Mouse (Mus musculus) E14TG2a.4 (cell line): ENCODE results near the gene Zfp36l2.
"Not testable (repeated sequence)": the region's sequence is repeated elsewhere in the genome, so short reads cannot be mapped to it uniquely, and the experiment has no call there.

Experiments
- H3K27me3 ChIP-seq: 2 replicates; pipeline ENCODE4 v1.6.1; 2014; ENCODE audit warnings: low read length, control low read depth; ENCODE audit not compliant: insufficient read depth
- H3K36me3 ChIP-seq: 2 replicates; pipeline ENCODE4 v1.6.1; 2014; ENCODE audit warnings: low read length, control low read depth; ENCODE audit not compliant: insufficient read depth
- H3K4me1 ChIP-seq: replicated peaks from 2 replicates; pipeline ENCODE4 v1.6.1; 2014; ENCODE audit warnings: low read depth, low read length, control low read depth
- H3K4me3 ChIP-seq: replicated peaks from 2 replicates; pipeline ENCODE4 v1.5.1; 2014; ENCODE audit warnings: mild to moderate bottlenecking, low read length
- H3K9me3 ChIP-seq: 2 replicates; pipeline ENCODE4 v1.6.1; 2014; ENCODE audit warnings: low read length, control low read depth
- CTCF ChIP-seq: conservative IDR thresholded peaks from 2 replicates; pipeline ENCODE4 v1.5.1; 2014; ENCODE audit warnings: low read length
- NANOG ChIP-seq: IDR thresholded peaks from 2 replicates; pipeline ENCODE4 v1.6.1; 2014; ENCODE audit warnings: borderline replicate concordance, low read length, mixed read lengths
- POU5F1 ChIP-seq: IDR thresholded peaks from 2 replicates; pipeline ENCODE4 v1.6.1; 2014; ENCODE audit warnings: low read length, borderline replicate concordance

Zfp36l2 gene

GRCm38 (mm10) chr17:84189127-84189854, 1.5 kb upstream of the Zfp36l2 start:
- H3K4me3 ChIP-seq: peak overlapping the region; percentile 87
- H3K27me3 ChIP-seq: peaks cover 5% of the 10 kb centered on the region; the same call in 1 of the 2 replicates
- no peaks in the 10 kb centered on the region for H3K9me3 ChIP-seq
- TF ChIP-seq CTCF (no peak), NANOG (no peak), POU5F1 (no peak)
- peaks cover 30% of the 10 kb centered on the region for H3K4me1 ChIP-seq
- peaks cover 52% of the 10 kb centered on the region for H3K36me3 ChIP-seq

GRCm38 (mm10) chr17:84188374-84188961, 721 bp upstream of the Zfp36l2 start:
- no peak for TF ChIP-seq POU5F1
- no peak for TF ChIP-seq NANOG
- TF ChIP-seq CTCF: no peak
- H3K4me3 ChIP-seq: peak overlapping the region; percentile 87
- peaks cover 33% of the 10 kb centered on the region for H3K4me1 ChIP-seq
- H3K36me3 ChIP-seq: peaks cover 44% of the 10 kb centered on the region
- H3K9me3 ChIP-seq: no peaks in the 10 kb centered on the region
- H3K27me3 ChIP-seq: peaks cover 5% of the 10 kb centered on the region; the same call in 1 of the 2 replicates

GRCm38 (mm10) chr17:84187264-84187663, 483 bp downstream of the Zfp36l2 start:
- H3K9me3 ChIP-seq, H3K27me3 ChIP-seq: not testable (repeated sequence)
- H3K4me1 ChIP-seq: peaks cover 44% of the 10 kb centered on the region
- H3K4me3 ChIP-seq: peak overlapping the region; percentile 87
- peaks cover 32% of the 10 kb centered on the region for H3K36me3 ChIP-seq

- TF ChIP-seq NANOG: no peak
- no peak for TF ChIP-seq POU5F1
- TF ChIP-seq CTCF: no peak
- peak overlapping the region; percentile 87 for H3K4me3 ChIP-seq
- H3K36me3 ChIP-seq: peaks cover 26% of the 10 kb centered on the region
- H3K27me3 ChIP-seq: peaks cover 5% of the 10 kb centered on the region; the same call in 1 of the 2 replicates
- no peaks in the 10 kb centered on the region for H3K9me3 ChIP-seq
- H3K4me1 ChIP-seq: peaks cover 51% of the 10 kb centered on the region
Observed at GRCm38 (mm10) chr17:84186451-84187202, 1.1 kb downstream of the Zfp36l2 start.

- Histone ChIP-seq H3K4me3 (peak overlapping the region; percentile 87), H3K27me3 (peaks cover 5% of the 10 kb centered on the region; the same call in 1 of the 2 replicates), H3K4me1 (peaks cover 58% of the 10 kb centered on the region), H3K9me3 (no peaks in the 10 kb centered on the region), H3K36me3 (peaks cover 19% of the 10 kb centered on the region)
- TF ChIP-seq POU5F1: no peak
- TF ChIP-seq CTCF: no peak
Observed at GRCm38 (mm10) chr17:84185581-84186450, 1.9 kb downstream of the Zfp36l2 start.

- no peaks in the 10 kb centered on the region for H3K9me3 ChIP-seq
- peaks cover 11% of the 10 kb centered on the region for H3K36me3 ChIP-seq
- H3K4me1 ChIP-seq: peaks cover 58% of the 10 kb centered on the region
- H3K4me3 ChIP-seq: peak overlapping the region; percentile 87
- no peak for TF ChIP-seq NANOG
- no peak for TF ChIP-seq POU5F1
- no peak for TF ChIP-seq CTCF
- H3K27me3 ChIP-seq: peaks cover 5% of the 10 kb centered on the region; the same call in 1 of the 2 replicates
Observed at GRCm38 (mm10) chr17:84185011-84185411, 2.7 kb downstream of the Zfp36l2 start.

- Histone ChIP-seq H3K4me3 (peak overlapping the region; percentile 67), H3K36me3 (peaks cover 6% of the 10 kb centered on the region), H3K9me3 (no peaks in the 10 kb centered on the region), H3K27me3 (peaks cover 5% of the 10 kb centered on the region; the same call in 1 of the 2 replicates), H3K4me1 (peaks cover 59% of the 10 kb centered on the region)
- peak; percentile 49; the same call in 1 of the 2 replicates for TF ChIP-seq NANOG
- no peak for TF ChIP-seq POU5F1
- TF ChIP-seq CTCF: no peak
Observed at GRCm38 (mm10) chr17:84183291-84183781, 4.4 kb downstream of the Zfp36l2 start.
